Mouse (Mus musculus) limb, embryonic 12.5 days (tissue): ENCODE measurements at regions not wholly inside any gene's neighbourhood (a gene's known extent, or its start where the extent isn't known, plus 50 kb on each side); places are given as distances from the start of the nearest gene placed in this dataset.

ENCODE experiments used
- ATAC-seq: fragments of 200-750 bp; cut with Nextera tagmentation; 2 replicates; pipeline ENCODE4 v1.8.0; 2017; ENCODE audit warnings: low read depth, moderate TSS enrichment; ENCODE audit not compliant: insufficient number of reproducible peaks, insufficient read depth, low FRiP score, low TSS enrichment
- H3K27ac ChIP-seq: fragments of 300-500 bp; sonication (generic); 2 replicates; pipeline ENCODE4 v1.5.1; 2016; ENCODE audit warnings: mild to moderate bottlenecking, moderate library complexity
- H3K27me3 ChIP-seq: fragments of 300-500 bp; sonication (generic); 2 replicates; pipeline ENCODE4 v1.6.1; 2016; ENCODE audit warnings: mild to moderate bottlenecking, moderate library complexity
- H3K36me3 ChIP-seq: fragments of 300-500 bp; sonication (generic); 2 replicates; pipeline ENCODE4 v1.6.1; 2016; ENCODE audit warnings: mild to moderate bottlenecking, moderate library complexity
- H3K4me1 ChIP-seq: fragments of 300-500 bp; sonication (generic); replicated peaks from 2 replicates; pipeline ENCODE4 v1.6.1; 2016
- H3K4me2 ChIP-seq: fragments of 300-500 bp; sonication (generic); 2 replicates; pipeline ENCODE4 v1.6.1; 2016; ENCODE audit warnings: mild to moderate bottlenecking, moderate library complexity
- H3K4me3 ChIP-seq: fragments of 300-500 bp; sonication (generic); replicated peaks from 2 replicates; pipeline ENCODE4 v1.5.1; 2016; ENCODE audit warnings: mild to moderate bottlenecking
- H3K9ac ChIP-seq: fragments of 300-500 bp; sonication (generic); replicated peaks from 2 replicates; pipeline ENCODE4 v1.6.1; 2016; ENCODE audit warnings: mild to moderate bottlenecking, moderate library complexity
- H3K9me3 ChIP-seq: fragments of 300-500 bp; sonication (generic); 2 replicates; pipeline ENCODE4 v1.6.1; 2016; ENCODE audit warnings: mild to moderate bottlenecking, moderate library complexity
- WGBS: fragments of 180-500 bp; shearing (Covaris S2); methylation state at CpG from one replicate; pipeline ENCODE4 v1.1.7; 2016; 5-methylcytosine and 5-hydroxymethylcytosine counted together

GRCm38 (mm10) chr6:107378489-107378888 lies 151.1 kb upstream of the Lrrn1 start:
- Histone ChIP-seq H3K4me1 (peaks cover 6% of the 10 kb centered on the region), H3K27ac (no peak overlapping the region), H3K27me3 (no peaks in the 10 kb centered on the region), H3K36me3 (no peaks in the 10 kb centered on the region), H3K4me3 (no peak overlapping the region), H3K9me3 (no peaks in the 10 kb centered on the region), H3K9ac (no peak overlapping the region), H3K4me2 (no peak overlapping the region)
- 92% methylated on average over 1 of the region's 1 CpGs for WGBS
- ATAC-seq = no peak

DNA sequence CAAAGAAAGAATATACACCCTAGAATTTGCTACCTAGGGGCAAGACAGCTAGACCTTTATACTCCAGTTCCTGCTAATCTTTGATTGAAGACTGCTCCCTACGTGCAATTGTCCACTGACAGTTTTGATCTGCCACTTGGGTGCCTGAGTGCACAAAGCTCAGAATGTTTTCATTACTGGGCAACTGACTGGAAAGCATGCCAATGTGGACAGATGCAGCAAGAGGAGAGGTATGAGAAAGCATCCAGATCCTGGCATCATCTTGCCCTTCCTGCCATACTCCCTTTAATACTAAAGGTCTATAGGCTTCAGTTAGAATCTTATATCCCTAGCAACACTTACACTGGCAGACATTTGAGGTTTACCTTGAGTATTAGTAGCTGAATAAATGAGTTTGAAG lies 148.9 kb upstream of the Lrrn1 start:
- Histone ChIP-seq H3K36me3 (no peaks in the 10 kb centered on the region), H3K9ac (no peak overlapping the region), H3K27me3 (no peaks in the 10 kb centered on the region), H3K27ac (no peak overlapping the region), H3K4me3 (no peak overlapping the region), H3K4me2 (no peak overlapping the region), H3K9me3 (no peaks in the 10 kb centered on the region), H3K4me1 (no peaks in the 10 kb centered on the region)
- 74% methylated on average over 1 of the region's 1 CpGs for WGBS
- no peak for ATAC-seq

GRCm38 (mm10) chr6:107386094-107386678 lies 143.4 kb upstream of the Lrrn1 start:
- Histone ChIP-seq H3K9me3 (no peaks in the 10 kb centered on the region), H3K4me1 (no peaks in the 10 kb centered on the region), H3K27me3 (no peaks in the 10 kb centered on the region), H3K36me3 (no peaks in the 10 kb centered on the region), H3K4me3 (no peak overlapping the region), H3K27ac (no peak overlapping the region), H3K9ac (no peak overlapping the region), H3K4me2 (no peak overlapping the region)
- 54% methylated on average over 7 of the region's 7 CpGs for WGBS
- ATAC-seq = no peak

DNA sequence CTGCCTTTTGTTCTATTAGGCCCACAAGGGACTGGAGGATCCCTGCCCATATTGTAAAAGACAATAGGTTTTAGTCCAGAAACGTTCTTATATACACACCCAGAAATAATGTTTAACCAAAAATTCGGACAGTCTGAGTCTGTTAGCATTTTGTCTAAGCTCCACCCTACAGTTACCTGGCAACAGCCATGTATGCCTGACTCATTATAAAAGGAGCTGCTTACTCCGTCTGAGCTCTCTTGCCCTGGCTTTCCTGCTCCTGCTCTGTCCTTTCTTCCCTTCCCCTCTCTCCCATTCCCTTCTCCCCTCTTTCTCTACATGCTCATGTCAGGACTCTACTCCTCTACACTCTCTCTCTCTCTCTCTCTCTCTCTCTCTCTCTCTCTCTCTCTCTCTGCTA lies 139.7 kb upstream of the Lrrn1 start:
- H3K4me2 ChIP-seq = no peak overlapping the region
- no peak overlapping the region for H3K9ac ChIP-seq
- H3K27me3 ChIP-seq = no peaks in the 10 kb centered on the region
- H3K4me1 ChIP-seq = no peaks in the 10 kb centered on the region
- ATAC-seq = no peak
- H3K4me3 ChIP-seq = no peak overlapping the region
- no peaks in the 10 kb centered on the region for H3K9me3 ChIP-seq
- 65% methylated on average over 3 of the region's 3 CpGs for WGBS
- no peaks in the 10 kb centered on the region for H3K36me3 ChIP-seq
- H3K27ac ChIP-seq = no peak overlapping the region

- no peak overlapping the region for H3K9ac ChIP-seq
- H3K36me3 ChIP-seq = no peaks in the 10 kb centered on the region
- H3K27ac ChIP-seq = no peak overlapping the region
- ATAC-seq = no peak
- H3K4me1 ChIP-seq = no peaks in the 10 kb centered on the region
- H3K4me3 ChIP-seq = no peak overlapping the region
- H3K9me3 ChIP-seq = no peaks in the 10 kb centered on the region
- H3K27me3 ChIP-seq = no peaks in the 10 kb centered on the region
- H3K4me2 ChIP-seq = no peak overlapping the region
- WGBS = 84% methylated on average over 2 of the region's 2 CpGs
Observed at GRCm38 (mm10) chr6:107394611-107395010, 135.0 kb upstream of the Lrrn1 start.

DNA sequence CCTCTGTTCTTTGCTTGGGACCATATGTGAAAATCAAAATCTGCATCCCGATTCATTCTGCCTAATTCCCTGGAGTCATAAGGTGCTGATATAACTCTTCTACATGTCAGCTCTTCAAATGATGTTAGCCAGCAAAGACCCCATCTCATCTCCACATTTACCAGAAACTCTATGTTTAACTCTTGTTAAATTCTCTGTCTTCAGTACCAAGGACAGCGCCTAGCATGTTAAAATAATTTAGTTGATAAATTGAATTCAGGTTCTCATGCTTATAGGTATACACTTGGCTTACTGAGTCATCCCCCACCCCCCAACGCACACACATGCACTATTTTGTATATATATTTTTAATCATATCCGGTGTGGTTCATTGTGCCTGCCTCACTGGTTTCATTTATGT lies 113.8 kb upstream of the Lrrn1 start:
- Histone ChIP-seq H3K27me3 (no peaks in the 10 kb centered on the region), H3K27ac (no peak overlapping the region), H3K4me1 (no peaks in the 10 kb centered on the region), H3K9ac (no peak overlapping the region), H3K9me3 (no peaks in the 10 kb centered on the region), H3K4me2 (no peak overlapping the region), H3K4me3 (no peak overlapping the region), H3K36me3 (no peaks in the 10 kb centered on the region)
- 74% methylated on average over 4 of the region's 4 CpGs for WGBS
- ATAC-seq = no peak

GRCm38 (mm10) chr6:107422091-107422490 lies 107.5 kb upstream of the Lrrn1 start:
- H3K9ac ChIP-seq = no peak overlapping the region
- H3K36me3 ChIP-seq = no peaks in the 10 kb centered on the region
- H3K4me2 ChIP-seq = no peak overlapping the region
- H3K27me3 ChIP-seq = no peaks in the 10 kb centered on the region
- H3K4me1 ChIP-seq = no peaks in the 10 kb centered on the region
- H3K9me3 ChIP-seq = no peaks in the 10 kb centered on the region
- H3K27ac ChIP-seq = no peak overlapping the region
- no peak for ATAC-seq
- H3K4me3 ChIP-seq = no peak overlapping the region
- 40% methylated on average over 3 of the region's 3 CpGs for WGBS

DNA sequence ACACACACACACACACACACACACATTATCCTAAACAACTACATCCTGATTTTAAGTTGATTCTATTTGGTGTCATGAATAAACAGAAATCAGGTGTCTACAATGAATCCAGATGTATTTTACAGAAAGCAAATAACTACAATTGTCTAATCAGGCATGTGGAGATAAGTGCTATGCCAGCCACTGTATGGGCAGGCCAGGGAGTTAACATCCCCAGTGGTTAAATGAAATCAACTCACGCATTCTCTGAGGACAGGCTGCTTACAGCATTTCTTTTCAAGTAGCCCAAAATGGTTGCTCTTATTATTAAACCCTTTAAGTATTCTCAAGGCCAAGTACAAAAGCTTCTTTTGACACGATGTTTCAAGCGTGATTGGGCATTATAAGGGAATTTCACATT lies 103.0 kb upstream of the Lrrn1 start:
- ATAC-seq = no peak
- no peaks in the 10 kb centered on the region for H3K4me1 ChIP-seq
- H3K9me3 ChIP-seq = no peaks in the 10 kb centered on the region
- 87% methylated on average over 3 of the region's 3 CpGs for WGBS
- no peak overlapping the region for H3K4me2 ChIP-seq
- H3K36me3 ChIP-seq = no peaks in the 10 kb centered on the region
- no peak overlapping the region for H3K9ac ChIP-seq
- no peak overlapping the region for H3K27ac ChIP-seq
- H3K4me3 ChIP-seq = no peak overlapping the region
- no peaks in the 10 kb centered on the region for H3K27me3 ChIP-seq

DNA sequence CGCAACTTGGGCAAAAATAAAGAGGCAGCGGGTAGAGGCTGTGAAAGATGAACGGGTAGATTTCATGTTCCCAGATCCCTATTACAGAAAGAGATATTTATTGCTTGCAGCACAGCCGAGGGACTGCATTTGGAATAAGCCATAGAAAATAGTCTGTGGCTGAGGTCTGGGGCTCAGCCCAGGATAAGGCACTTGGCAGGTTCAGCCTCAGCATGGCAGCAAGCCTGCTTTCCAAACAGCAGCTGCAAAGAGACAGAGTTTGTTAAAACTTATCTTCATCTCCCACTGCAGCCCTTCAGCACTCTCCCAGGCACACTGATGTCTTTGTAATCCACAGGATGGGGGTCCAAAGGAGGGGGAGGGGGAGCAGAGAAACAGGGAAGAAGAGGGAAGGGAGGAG lies 98.5 kb upstream of the Lrrn1 start:
- Histone ChIP-seq H3K36me3 (no peaks in the 10 kb centered on the region), H3K4me1 (no peaks in the 10 kb centered on the region), H3K9me3 (no peaks in the 10 kb centered on the region), H3K4me3 (no peak overlapping the region), H3K27ac (no peak overlapping the region), H3K4me2 (no peak overlapping the region), H3K27me3 (no peaks in the 10 kb centered on the region), H3K9ac (no peak overlapping the region)
- WGBS = 79% methylated on average over 4 of the region's 4 CpGs
- ATAC-seq = no peak

- Histone ChIP-seq H3K9ac (no peak overlapping the region), H3K27ac (no peak overlapping the region), H3K27me3 (no peaks in the 10 kb centered on the region), H3K4me2 (no peak overlapping the region), H3K4me1 (no peaks in the 10 kb centered on the region), H3K36me3 (no peaks in the 10 kb centered on the region), H3K9me3 (no peaks in the 10 kb centered on the region), H3K4me3 (no peak overlapping the region)
- WGBS = 90% methylated on average over 1 of the region's 1 CpGs
- no peak for ATAC-seq
Observed at GRCm38 (mm10) chr6:107442058-107442457, 87.5 kb upstream of the Lrrn1 start.

GRCm38 (mm10) chr6:107444336-107444735 lies 85.2 kb upstream of the Lrrn1 start:
- Histone ChIP-seq H3K27me3 (no peaks in the 10 kb centered on the region), H3K9ac (no peak overlapping the region), H3K27ac (no peak overlapping the region), H3K9me3 (no peaks in the 10 kb centered on the region), H3K36me3 (no peaks in the 10 kb centered on the region), H3K4me3 (no peak overlapping the region), H3K4me1 (no peaks in the 10 kb centered on the region), H3K4me2 (no peak overlapping the region)
- ATAC-seq = no peak
- WGBS = 85% methylated on average over 3 of the region's 3 CpGs

DNA sequence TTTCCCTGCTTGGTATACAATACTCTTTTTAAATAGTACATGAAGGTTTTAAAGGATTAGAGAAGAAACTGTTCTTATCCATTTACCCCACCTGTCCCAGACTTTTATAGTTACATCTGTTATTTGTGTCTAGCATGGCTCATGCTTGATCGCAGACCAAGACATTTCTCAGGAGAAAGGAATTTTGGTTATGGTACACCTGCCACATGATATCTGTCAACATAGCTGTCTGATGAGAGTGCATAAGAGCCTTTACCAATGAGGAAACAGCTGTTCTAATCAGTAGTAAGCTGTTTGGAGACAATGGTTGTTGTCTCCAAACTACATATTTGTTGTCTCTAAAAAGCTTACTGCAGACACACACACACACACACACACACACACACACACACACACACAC lies 70.3 kb upstream of the Lrrn1 start:
- H3K9ac ChIP-seq = no peak overlapping the region

More for the DNA sequence above, 70.3 kb upstream of the Lrrn1 start:
- no peaks in the 10 kb centered on the region for H3K9me3 ChIP-seq
- WGBS = 88% methylated on average over 1 of the region's 1 CpGs
- no peak overlapping the region for H3K4me3 ChIP-seq
- no peak overlapping the region for H3K4me2 ChIP-seq
- no peak overlapping the region for H3K27ac ChIP-seq
- ATAC-seq = peak; percentile 73
- H3K36me3 ChIP-seq = no peaks in the 10 kb centered on the region
- no peaks in the 10 kb centered on the region for H3K4me1 ChIP-seq
- no peaks in the 10 kb centered on the region for H3K27me3 ChIP-seq
